Mouse (Mus musculus): ENCODE measurements around the gene Ifnz. TPM values are rescaled to one million over a fixed set of nuclear protein-coding genes. Genes with fewer than 3 reads are reported as not detected.

Gene Ifnz
- not detected for total RNA-seq (2023)

DNA sequence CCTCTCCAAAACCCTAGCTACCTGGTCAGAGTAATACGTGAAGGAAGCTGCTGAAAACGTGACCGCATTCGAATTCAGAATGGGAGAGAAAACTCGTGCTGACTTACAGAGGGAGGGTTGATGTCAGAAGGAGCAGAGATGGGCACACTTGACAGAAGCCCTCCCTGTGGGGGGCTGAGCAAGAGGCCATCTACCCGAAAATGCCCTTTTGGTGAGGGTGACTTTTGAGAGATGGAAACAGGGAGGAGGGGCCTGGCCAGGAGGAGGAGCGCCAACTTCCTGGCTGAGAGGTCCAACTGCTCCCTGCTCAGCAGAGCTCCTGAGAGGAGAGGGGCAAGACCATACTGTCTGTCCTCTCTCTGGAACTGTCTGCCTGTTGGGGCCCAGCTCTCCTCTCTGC is at the start of gene Ifnz:
Gene Ifnz, plus strand, starts transcription at position 301 of the 400 bp plus-strand sequence.

DNA sequence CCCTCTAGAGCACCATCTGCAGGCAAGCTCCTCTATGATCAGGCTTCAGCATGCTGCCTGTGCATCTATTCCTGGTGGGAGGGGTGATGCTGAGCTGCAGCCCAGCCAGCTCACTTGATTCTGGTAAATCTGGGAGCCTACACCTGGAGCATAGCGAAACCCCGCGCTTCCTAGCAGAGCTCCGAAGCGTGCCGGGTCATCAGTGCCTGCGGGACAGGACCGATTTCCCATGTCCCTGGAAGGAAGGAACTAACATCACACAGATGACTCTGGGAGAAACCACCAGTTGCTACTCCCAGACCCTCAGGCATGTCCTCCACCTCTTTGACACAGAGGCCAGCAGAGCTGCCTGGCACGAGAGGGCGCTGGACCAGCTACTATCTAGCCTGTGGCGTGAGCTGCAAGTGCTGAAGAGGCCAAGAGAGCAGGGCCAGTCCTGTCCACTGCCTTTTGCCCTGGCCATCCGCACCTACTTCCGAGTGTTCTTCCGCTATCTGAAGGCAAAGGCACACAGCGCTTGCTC is 27.1 kb upstream of the Ifnz start, which contains the start of gene Gm13271:
Gene Gm13271, plus strand, starts transcription at position 51 of the 523 bp plus-strand sequence.

GRCm38 (mm10) chr4:88759610-88760268 is 22.2 kb upstream of the Ifnz start, which contains the start of gene Gm13283:
TSS of gene Gm13283 (plus strand) at chr4:88760119.

GRCm38 (mm10) chr4:88773534-88773933 is 8.4 kb upstream of the Ifnz start, which contains the start of gene Gm13290:
TSS of gene Gm13290 (plus strand) at chr4:88773834.

GRCm38 (mm10) chr4:88776622-88777021 is 5.3 kb upstream of the Ifnz start, which contains the start of gene Gm13289:
TSS of gene Gm13289 (plus strand) at chr4:88776922.

DNA sequence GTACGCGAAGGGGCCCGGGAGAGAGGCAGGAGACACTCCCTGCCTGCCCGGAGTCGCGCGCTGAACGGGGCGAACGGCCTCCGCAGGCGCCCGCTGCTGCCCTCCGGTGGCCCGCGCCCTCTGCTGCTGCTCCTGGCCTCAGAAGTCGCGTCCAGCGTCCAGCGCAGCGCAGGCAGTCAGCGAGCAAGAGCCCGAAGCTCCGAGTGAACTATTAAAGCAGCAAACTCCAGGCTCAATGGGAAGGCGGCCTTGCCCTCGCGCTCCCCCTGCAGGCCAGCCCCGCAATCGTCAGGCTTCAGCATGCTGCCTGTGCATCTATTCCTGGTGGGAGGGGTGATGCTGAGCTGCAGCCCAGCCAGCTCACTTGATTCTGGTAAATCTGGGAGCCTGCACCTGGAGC is 2.4 kb upstream of the Ifnz start, which contains the start of gene Gm13272:
Gene Gm13272, plus strand, starts transcription at position 301 of the 400 bp plus-strand sequence.

GRCm38 (mm10) chr4:88785409-88785808 is 3.5 kb downstream of the Ifnz start, which contains the start of gene Gm13276:
TSS of gene Gm13276 (plus strand) at chr4:88785709.

GRCm38 (mm10) chr4:88788402-88788801 is 6.5 kb downstream of the Ifnz start, which contains the start of gene Gm13277:
TSS of gene Gm13277 (plus strand) at chr4:88788632.

GRCm38 (mm10) chr4:88791250-88791649 is 9.3 kb downstream of the Ifnz start, which contains the start of gene Gm13278:
TSS of gene Gm13278 (plus strand) at chr4:88791550.

DNA sequence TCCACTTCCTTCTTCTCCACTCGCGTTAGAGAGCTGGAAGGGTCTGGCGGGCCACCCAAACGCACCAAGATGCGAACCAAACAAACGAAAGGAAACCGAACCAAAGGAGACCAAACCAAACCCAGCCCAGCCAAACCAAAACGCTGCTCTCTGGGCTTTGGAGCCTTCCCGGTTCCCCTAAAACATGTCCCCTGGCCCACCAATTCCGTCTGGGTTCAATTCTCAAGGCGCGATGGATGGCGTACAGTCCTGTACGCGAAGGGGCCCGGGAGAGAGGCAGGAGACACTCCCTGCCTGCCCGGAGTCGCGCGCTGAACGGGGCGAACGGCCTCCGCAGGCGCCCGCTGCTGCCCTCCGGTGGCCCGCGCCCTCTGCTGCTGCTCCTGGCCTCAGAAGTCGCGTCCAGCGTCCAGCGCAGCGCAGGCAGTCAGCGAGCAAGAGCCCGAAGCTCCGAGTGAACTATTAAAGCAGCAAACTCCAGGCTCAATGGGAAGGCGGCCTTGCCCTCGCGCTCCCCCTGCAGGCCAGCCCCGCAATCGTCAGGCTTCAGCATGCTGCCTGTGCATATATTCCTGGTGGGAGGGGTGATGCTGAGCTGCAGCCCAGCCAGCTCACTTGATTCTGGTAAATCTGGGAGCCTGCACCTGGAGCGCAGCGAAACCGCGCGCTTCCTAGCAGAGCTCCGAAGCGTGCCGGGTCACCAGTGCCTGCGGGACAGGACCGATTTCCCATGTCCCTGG is 12.2 kb downstream of the Ifnz start, which contains the start of gene Gm13275:
Gene Gm13275, plus strand, starts transcription at position 552 of the 740 bp plus-strand sequence.

GRCm38 (mm10) chr4:88797097-88797496 is 15.2 kb downstream of the Ifnz start, which contains the start of gene Gm13279:
TSS of gene Gm13279 (plus strand) at chr4:88797397.

DNA sequence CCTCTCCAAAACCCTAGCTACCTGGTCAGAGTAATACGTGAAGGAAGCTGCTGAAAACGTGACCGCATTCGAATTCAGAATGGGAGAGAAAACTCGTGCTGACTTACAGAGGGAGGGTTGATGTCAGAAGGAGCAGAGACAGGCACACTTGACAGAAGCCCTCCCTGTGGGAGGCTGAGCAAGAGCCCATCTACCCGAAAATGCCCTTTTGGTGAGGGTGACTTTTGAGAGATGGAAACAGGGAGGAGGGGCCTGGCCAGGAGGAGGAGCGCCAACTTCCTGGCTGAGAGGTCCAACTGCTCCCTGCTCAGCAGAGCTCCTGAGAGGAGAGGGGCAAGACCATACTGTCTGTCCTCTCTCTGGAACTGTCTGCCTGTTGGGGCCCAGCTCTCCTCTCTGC is 17.4 kb downstream of the Ifnz start, which contains the start of gene Gm13285:
Gene Gm13285, plus strand, starts transcription at position 301 of the 400 bp plus-strand sequence.

GRCm38 (mm10) chr4:88802954-88803353 is 21.0 kb downstream of the Ifnz start, which contains the start of gene Gm13287:
TSS of gene Gm13287 (plus strand) at chr4:88803254.

DNA sequence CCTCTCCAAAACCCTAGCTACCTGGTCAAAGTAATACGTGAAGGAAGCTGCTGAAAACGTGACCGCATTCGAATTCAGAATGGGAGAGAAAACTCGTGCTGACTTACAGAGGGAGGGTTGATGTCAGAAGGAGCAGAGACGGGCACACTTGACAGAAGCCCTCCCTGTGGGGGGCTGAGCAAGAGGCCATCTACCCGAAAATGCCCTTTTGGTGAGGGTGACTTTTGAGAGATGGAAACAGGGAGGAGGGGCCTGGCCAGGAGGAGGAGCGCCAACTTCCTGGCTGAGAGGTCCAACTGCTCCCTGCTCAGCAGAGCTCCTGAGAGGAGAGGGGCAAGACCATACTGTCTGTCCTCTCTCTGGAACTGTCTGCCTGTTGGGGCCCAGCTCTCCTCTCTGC is 23.3 kb downstream of the Ifnz start, which contains the start of gene Gm13288:
Gene Gm13288, plus strand, starts transcription at position 301 of the 400 bp plus-strand sequence.

DNA sequence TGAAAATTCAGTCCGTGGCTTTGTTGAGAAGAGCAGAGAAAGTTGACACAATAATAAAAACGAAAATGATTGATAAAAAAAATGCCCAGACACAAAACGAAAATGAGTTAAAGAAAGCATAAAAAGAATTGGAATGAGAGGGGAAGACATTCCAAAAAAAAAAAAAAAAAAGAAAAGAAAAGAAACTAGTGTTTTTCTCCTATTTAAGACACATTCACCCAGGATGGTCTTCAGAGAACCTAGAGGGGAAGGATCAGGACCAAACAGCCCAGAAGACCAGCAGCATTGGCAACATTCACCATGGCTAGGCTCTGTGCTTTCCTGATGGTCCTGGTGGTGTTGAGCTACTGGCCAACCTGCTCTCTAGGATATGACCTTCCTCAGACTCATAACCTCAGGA is 34.0 kb downstream of the Ifnz start, which contains the start of gene Ifna7:
Gene Ifna7, plus strand, starts transcription at position 301 of the 400 bp plus-strand sequence.

DNA sequence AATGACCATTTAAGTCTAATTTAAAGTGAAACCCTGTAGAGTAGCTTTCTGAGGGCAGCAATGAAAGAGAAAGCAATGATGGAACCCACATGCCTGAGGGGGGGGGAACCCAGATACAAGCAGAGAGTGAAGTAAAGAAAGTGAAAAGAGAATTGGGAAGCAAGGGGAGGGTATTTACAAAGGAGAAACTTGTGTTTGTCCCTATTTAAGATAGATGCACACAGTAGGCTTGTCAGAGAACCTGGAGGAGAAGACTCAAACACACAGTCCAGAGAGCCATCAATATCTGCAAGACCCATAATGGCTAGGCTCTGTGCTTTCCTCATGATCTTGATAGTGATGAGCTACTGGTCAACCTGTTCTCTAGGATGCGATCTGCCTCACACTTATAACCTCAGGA is 37.7 kb downstream of the Ifnz start, which contains the start of gene Ifna11:
Gene Ifna11, plus strand, starts transcription at position 301 of the 400 bp plus-strand sequence.

DNA sequence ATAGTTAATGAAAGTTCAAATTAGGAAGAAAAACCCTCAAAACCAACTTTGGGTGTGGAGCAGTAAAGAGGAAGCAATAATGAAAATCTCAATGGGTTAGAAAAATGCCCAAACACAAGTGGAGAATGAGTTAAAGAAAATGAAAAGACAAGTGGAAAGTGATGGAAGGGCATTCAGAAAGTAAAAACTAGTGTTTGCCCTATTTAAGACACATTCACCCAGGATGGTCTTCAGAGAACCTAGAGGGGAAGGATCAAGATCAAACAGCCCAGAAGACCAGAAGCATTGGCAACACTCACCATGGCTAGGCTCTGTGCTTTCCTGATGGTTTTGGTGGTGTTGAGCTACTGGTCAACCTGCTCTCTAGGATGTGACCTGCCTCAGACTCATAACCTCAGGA is 45.2 kb downstream of the Ifnz start, which contains the start of gene Ifna6:
Gene Ifna6, plus strand, starts transcription at position 301 of the 400 bp plus-strand sequence.

Other genes with a start within 250 kb of the Ifnz start
- gene Ifna15, start 223.9 kb upstream of the Ifnz start, total RNA-seq (2023), result not detected
- not detected for gene Ifna14, start 210.3 kb upstream of the Ifnz start, total RNA-seq (2023)
- not detected for gene Ifna9, start 189.7 kb upstream of the Ifnz start, total RNA-seq (2023)
- gene Ifna12, start 178.8 kb upstream of the Ifnz start, total RNA-seq (2023), result not detected
- gene C87499, start 147.7 kb upstream of the Ifnz start, total RNA-seq (2023), result not detected
- not detected for gene Ifna13, start 137.7 kb upstream of the Ifnz start, total RNA-seq (2023)
- gene Ifna16, start 105.2 kb upstream of the Ifnz start, total RNA-seq (2023), result not detected
- gene Ifna2, start 98.2 kb upstream of the Ifnz start, total RNA-seq (2023), result not detected
- not detected for gene Ifnab, start 90.8 kb upstream of the Ifnz start, total RNA-seq (2023)
- under 1 TPM; 0.37 to 0.58 TPM for gene Gm26566, start 60.3 kb upstream of the Ifnz start, total RNA-seq (2023)
- 10 to 100 TPM; 49.2 to 57.1 TPM for gene Klhl9, start 59.7 kb upstream of the Ifnz start, total RNA-seq (2023)
- not detected for gene Gm13271, start 27.3 kb upstream of the Ifnz start, total RNA-seq (2023)
- gene Gm13283, start 22.0 kb upstream of the Ifnz start, total RNA-seq (2023), result not detected
- under 1 TPM in 1 of 2 experiments, not detected in 1; 0.38 TPM for gene Gm13290, start 8.3 kb upstream of the Ifnz start, total RNA-seq (2023)
- not detected for gene Gm13289, start 5.2 kb upstream of the Ifnz start, total RNA-seq (2023)
- not detected for gene Gm13272, start 2.3 kb upstream of the Ifnz start, total RNA-seq (2023)
- not detected for gene Gm13276, start 3.6 kb downstream of the Ifnz start, total RNA-seq (2023)
- gene Gm13277, start 6.5 kb downstream of the Ifnz start, total RNA-seq (2023), result not detected
- not detected for gene Gm13278, start 9.4 kb downstream of the Ifnz start, total RNA-seq (2023)
- not detected for gene Gm13275, start 12.4 kb downstream of the Ifnz start, total RNA-seq (2023)
- not detected for gene Gm13279, start 15.3 kb downstream of the Ifnz start, total RNA-seq (2023)
- under 1 TPM in 1 of 2 experiments, not detected in 1; 0.36 TPM for gene Gm13285, start 17.5 kb downstream of the Ifnz start, total RNA-seq (2023)
- not detected for gene Gm13287, start 21.1 kb downstream of the Ifnz start, total RNA-seq (2023)
- gene Gm13288, start 23.4 kb downstream of the Ifnz start, total RNA-seq (2023), result not detected
- gene Ifna7, start 34.1 kb downstream of the Ifnz start, total RNA-seq (2023), result not detected
- not detected for gene Ifna11, start 37.8 kb downstream of the Ifnz start, total RNA-seq (2023)
- not detected for gene Ifna6, start 45.3 kb downstream of the Ifnz start, total RNA-seq (2023)
- not detected for gene Ifna5, start 53.4 kb downstream of the Ifnz start, total RNA-seq (2023)
- gene Ifna4, start 59.7 kb downstream of the Ifnz start, total RNA-seq (2023), result not detected
- gene Ifna1, start 68.0 kb downstream of the Ifnz start, total RNA-seq (2023), result not detected
- gene Ifne, start 98.1 kb downstream of the Ifnz start, total RNA-seq (2023), result not detected